Mouse (Mus musculus): ENCODE measurements around the gene Ccs.

Gene Ccs

GRCm38 (mm10) chr19:4793831-4794422 is 45.2 kb downstream of the Ccs start, which contains the start of gene Rbm4:
Rbm4 (minus strand) TSS chr19:4793901.
- ATAC-seq (ENCODE audit: insufficient number of reproducible peaks, low FRiP score, low TSS enrichment): peak; percentile 100

GRCm38 (mm10) chr19:4793281-4793830 is 45.8 kb downstream of the Ccs start:
- 0 out of 2 replicates have a peak, but pooled peaks have one; percentile 28 for ATAC-seq (ENCODE audit: insufficient number of reproducible peaks, low FRiP score, low TSS enrichment)

- ATAC-seq (ENCODE audit: insufficient number of reproducible peaks, low FRiP score, low TSS enrichment): no peak
Observed at GRCm38 (mm10) chr19:4786313-4786712, 52.8 kb downstream of the Ccs start.

GRCm38 (mm10) chr19:4785206-4785605 is 53.9 kb downstream of the Ccs start:
- no peak for ATAC-seq (ENCODE audit: insufficient number of reproducible peaks, low FRiP score, low TSS enrichment)

- no peak for ATAC-seq (ENCODE audit: insufficient number of reproducible peaks, low FRiP score, low TSS enrichment)
Observed at GRCm38 (mm10) chr19:4782891-4783290, 56.2 kb downstream of the Ccs start.
